Mouse (Mus musculus) neural tube, embryonic 15.5 days (tissue): Measurements from ENCODE around the gene Pigb. TPM values are rescaled to one million over a fixed set of nuclear protein-coding genes. Genes with fewer than 3 reads are reported as not detected.
A peak's percentile ranks its signal among the peaks of the same experiment; 100 is the strongest.
"Not testable (repeated sequence)": the region's sequence is repeated elsewhere in the genome, so short reads cannot be mapped to it uniquely, and the experiment has no call there.

Source experiments
- ATAC-seq: fragments of 200-750 bp; cut with Nextera tagmentation; 2 replicates; pipeline ENCODE4 v1.8.0; 2017; ENCODE audit warnings: mild to moderate bottlenecking, moderate TSS enrichment, moderate library complexity; ENCODE audit not compliant: low FRiP score
- H3K27ac ChIP-seq: fragments of 300-500 bp; sonication (generic); replicated peaks from 2 replicates; pipeline ENCODE4 v1.5.1; 2015; ENCODE audit warnings: mild to moderate bottlenecking, inconsistent platforms
- H3K27me3 ChIP-seq: fragments of 300-500 bp; sonication (generic); replicated peaks from 2 replicates; pipeline ENCODE4 v1.6.1; 2015; ENCODE audit warnings: inconsistent platforms
- H3K36me3 ChIP-seq: fragments of 300-500 bp; sonication (generic); 2 replicates; pipeline ENCODE4 v1.6.1; 2015; ENCODE audit warnings: inconsistent platforms
- H3K4me1 ChIP-seq: fragments of 300-500 bp; sonication (generic); 2 replicates; pipeline ENCODE4 v1.6.1; 2015; ENCODE audit warnings: inconsistent platforms
- H3K4me2 ChIP-seq: fragments of 300-500 bp; sonication (generic); 2 replicates; pipeline ENCODE4 v1.6.1; 2015; ENCODE audit warnings: inconsistent platforms, mild to moderate bottlenecking, moderate library complexity
- H3K4me3 ChIP-seq: fragments of 300-500 bp; sonication (generic); replicated peaks from 2 replicates; pipeline ENCODE4 v1.5.1; 2015; ENCODE audit warnings: mild to moderate bottlenecking, inconsistent platforms
- H3K9ac ChIP-seq: fragments of 300-500 bp; sonication (generic); replicated peaks from 2 replicates; pipeline ENCODE4 v1.6.1; 2015; ENCODE audit warnings: mild to moderate bottlenecking, inconsistent platforms
- H3K9me3 ChIP-seq: fragments of 300-500 bp; sonication (generic); replicated peaks from 2 replicates; pipeline ENCODE4 v1.6.1; 2016; ENCODE audit warnings: inconsistent platforms
- WGBS: fragments of 180-500 bp; shearing (Covaris S2); methylation state at CpG from one replicate; pipeline ENCODE4 v1.1.7; 2015; ENCODE audit warnings: mixed read lengths; 5-methylcytosine and 5-hydroxymethylcytosine counted together
- polyA plus RNA-seq: library from polyadenylated mRNA; unstranded; fragments of >200 nt; fragmentation: Nextera tagmentation; extraction: Ambion mirVana; gene quantifications from 2 replicates; pipeline ENCODE4 v1.2.1, GENCODE M21; 2015

The Pigb gene
- 12.7 and 14.7 TPM in 2 replicates for polyA plus RNA-seq

- H3K36me3 ChIP-seq = no peaks in the 10 kb centered on the region
- H3K27me3 ChIP-seq = no peaks in the 10 kb centered on the region
- H3K9ac ChIP-seq = peak within 1 kb of the TSS; percentile 88
- H3K9me3 ChIP-seq = no peaks in the 10 kb centered on the region
- H3K4me2 ChIP-seq = peak within 1 kb of the TSS; percentile 83
- H3K27ac ChIP-seq = peak within 1 kb of the TSS; percentile 90
- H3K4me3 ChIP-seq = peak within 1 kb of the TSS; percentile 89
- ATAC-seq = no peak
- WGBS = 30% methylated on average over 6 of the region's 6 CpGs
- H3K4me1 ChIP-seq = peaks cover 31% of the 10 kb centered on the region
Observed at GRCm38 (mm10) chr9:73040080-73040479, at the start of gene Pigb. Pigb (minus strand) TSS chr9:73040378.

DNA sequence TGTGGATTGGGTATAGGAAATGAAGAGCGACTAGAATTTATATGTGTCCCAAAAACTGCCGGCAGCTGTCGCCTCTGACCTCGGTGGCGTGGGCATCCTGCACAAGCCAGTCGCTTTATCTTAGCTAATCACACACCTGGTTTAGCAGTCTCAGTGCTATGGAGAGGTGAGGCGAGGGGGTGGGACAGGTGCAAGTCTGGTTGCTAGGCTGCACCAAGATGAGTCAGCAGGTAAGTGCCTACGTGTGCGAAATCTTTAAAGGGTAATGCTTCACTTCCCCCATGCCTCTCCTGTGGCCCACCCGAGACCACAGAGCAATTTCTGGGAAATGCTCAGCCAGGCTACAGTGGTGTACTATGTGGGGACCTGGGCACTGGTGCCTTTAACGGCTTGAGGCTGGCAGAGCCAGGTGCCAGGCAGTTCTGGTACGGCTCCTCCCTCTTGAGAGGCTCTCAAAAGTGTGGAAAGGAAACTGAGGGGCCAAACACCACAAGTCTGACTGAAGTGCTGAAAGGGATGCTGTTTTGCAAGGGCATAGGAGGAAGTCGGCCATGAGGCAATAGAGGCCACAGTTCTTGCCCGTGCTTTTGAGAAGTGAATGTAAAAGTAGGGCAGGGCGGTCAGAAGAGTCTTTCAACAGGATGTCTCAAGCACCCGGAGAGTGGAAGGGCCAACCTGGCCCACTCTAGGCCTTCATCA, 49.2 kb upstream of the Pigb start:
- H3K27ac ChIP-seq = no peak overlapping the region
- WGBS = 77% methylated on average over 16 of the region's 16 CpGs
- no peak for ATAC-seq
- H3K36me3 ChIP-seq = no peaks in the 10 kb centered on the region
- H3K4me3 ChIP-seq = no peak overlapping the region
- no peak overlapping the region for H3K4me2 ChIP-seq
- H3K9ac ChIP-seq = no peak overlapping the region
- no peaks in the 10 kb centered on the region for H3K4me1 ChIP-seq
- peaks cover 5% of the 10 kb centered on the region for H3K27me3 ChIP-seq
- H3K9me3 ChIP-seq = no peaks in the 10 kb centered on the region

- no peak overlapping the region for H3K9ac ChIP-seq
- ATAC-seq = no peak
- H3K27ac ChIP-seq = no peak overlapping the region
- H3K4me2 ChIP-seq = no peak overlapping the region
- WGBS = 82% methylated on average over 5 of the region's 5 CpGs
- no peaks in the 10 kb centered on the region for H3K9me3 ChIP-seq
- H3K4me3 ChIP-seq = no peak overlapping the region
- H3K27me3 ChIP-seq = no peaks in the 10 kb centered on the region
- no peaks in the 10 kb centered on the region for H3K36me3 ChIP-seq
- no peaks in the 10 kb centered on the region for H3K4me1 ChIP-seq
Observed at GRCm38 (mm10) chr9:73087581-73087980, 47.4 kb upstream of the Pigb start.

GRCm38 (mm10) chr9:73087121-73087520, 46.9 kb upstream of the Pigb start:
- Histone ChIP-seq H3K36me3 (no peaks in the 10 kb centered on the region), H3K4me3 (no peak overlapping the region), H3K27ac (no peak overlapping the region), H3K4me1 (no peaks in the 10 kb centered on the region), H3K9me3 (no peaks in the 10 kb centered on the region), H3K4me2 (no peak overlapping the region), H3K9ac (no peak overlapping the region), H3K27me3 (no peaks in the 10 kb centered on the region)
- 72% methylated on average over 8 of the region's 8 CpGs for WGBS
- no peak for ATAC-seq

- ATAC-seq = no peak
- H3K9me3 ChIP-seq = no peaks in the 10 kb centered on the region
- H3K9ac ChIP-seq = no peak overlapping the region
- H3K27me3 ChIP-seq = no peaks in the 10 kb centered on the region
- no peak overlapping the region for H3K4me3 ChIP-seq
- no peak overlapping the region for H3K27ac ChIP-seq
- no peaks in the 10 kb centered on the region for H3K36me3 ChIP-seq
- no peak overlapping the region for H3K4me2 ChIP-seq
- H3K4me1 ChIP-seq = no peaks in the 10 kb centered on the region
- WGBS = 84% methylated on average over 6 of the region's 6 CpGs
Observed at GRCm38 (mm10) chr9:73085845-73086244, 45.7 kb upstream of the Pigb start.

DNA sequence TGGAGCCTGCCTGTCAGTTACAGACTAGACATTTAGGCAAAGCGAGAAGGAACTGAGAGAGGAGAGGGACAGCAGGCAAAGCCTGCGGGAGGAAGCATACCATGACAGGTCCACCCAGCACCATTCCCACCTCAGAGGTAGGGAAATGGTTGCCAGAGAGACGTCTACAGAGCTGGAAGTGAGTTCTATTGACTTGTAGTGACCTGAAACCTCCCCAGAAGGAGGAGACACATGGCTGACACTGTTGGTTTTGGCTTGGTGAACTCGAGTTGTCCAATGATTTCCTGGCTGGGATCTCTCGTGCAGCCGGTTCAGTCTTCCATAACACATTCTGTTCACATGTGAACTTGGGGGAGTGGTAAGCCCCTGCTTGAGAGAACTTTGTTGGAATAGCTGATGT, 43.8 kb upstream of the Pigb start:
- no peaks in the 10 kb centered on the region for H3K36me3 ChIP-seq
- no peak overlapping the region for H3K4me3 ChIP-seq
- no peak overlapping the region for H3K9ac ChIP-seq
- no peak overlapping the region for H3K27ac ChIP-seq
- WGBS = 78% methylated on average over 6 of the region's 6 CpGs
- no peak for ATAC-seq
- no peaks in the 10 kb centered on the region for H3K4me1 ChIP-seq
- no peak overlapping the region for H3K4me2 ChIP-seq
- no peaks in the 10 kb centered on the region for H3K9me3 ChIP-seq
- H3K27me3 ChIP-seq = no peaks in the 10 kb centered on the region

- H3K36me3 ChIP-seq = no peaks in the 10 kb centered on the region
- H3K4me3 ChIP-seq = no peak overlapping the region
- 77% methylated on average over 8 of the region's 8 CpGs for WGBS
- H3K9ac ChIP-seq = no peak overlapping the region
- ATAC-seq = no peak
- no peaks in the 10 kb centered on the region for H3K4me1 ChIP-seq
- H3K4me2 ChIP-seq = no peak overlapping the region
- no peak overlapping the region for H3K27ac ChIP-seq
- no peaks in the 10 kb centered on the region for H3K27me3 ChIP-seq
- no peaks in the 10 kb centered on the region for H3K9me3 ChIP-seq
Observed at GRCm38 (mm10) chr9:73082291-73083000, 42.3 kb upstream of the Pigb start.

DNA sequence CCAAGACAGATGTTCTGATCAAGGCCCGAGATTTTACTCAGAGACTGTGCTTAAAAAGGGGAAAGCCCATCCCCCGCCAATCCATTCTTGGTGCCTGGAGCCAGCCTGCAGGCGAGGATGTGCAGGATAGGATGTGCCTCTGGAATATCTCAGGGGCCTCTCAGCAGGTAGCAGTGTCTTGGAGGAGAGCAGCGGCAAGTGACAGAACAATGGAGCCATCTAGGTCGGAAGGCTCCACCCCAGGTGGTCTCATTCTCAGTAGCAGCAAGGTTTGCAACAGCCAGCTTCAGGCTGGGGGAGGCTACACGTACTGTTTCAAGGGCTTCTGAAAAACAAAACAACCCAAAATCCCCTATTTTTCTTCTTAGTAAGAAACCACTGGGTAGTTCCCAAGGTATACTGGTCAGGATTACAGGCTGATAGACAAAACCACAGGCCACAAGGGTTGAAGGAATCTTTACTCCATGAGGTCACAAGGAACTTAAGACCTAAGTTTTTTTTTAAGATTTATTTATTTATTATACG, 39.7 kb upstream of the Pigb start:
- Histone ChIP-seq H3K27ac (no peak overlapping the region), H3K9ac (no peak overlapping the region), H3K27me3 (no peaks in the 10 kb centered on the region), H3K9me3 (no peaks in the 10 kb centered on the region), H3K4me3 (no peak overlapping the region), H3K4me1 (no peaks in the 10 kb centered on the region), H3K4me2 (no peak overlapping the region), H3K36me3 (no peaks in the 10 kb centered on the region)
- no peak for ATAC-seq
- 39% methylated on average over 7 of the region's 7 CpGs for WGBS

DNA sequence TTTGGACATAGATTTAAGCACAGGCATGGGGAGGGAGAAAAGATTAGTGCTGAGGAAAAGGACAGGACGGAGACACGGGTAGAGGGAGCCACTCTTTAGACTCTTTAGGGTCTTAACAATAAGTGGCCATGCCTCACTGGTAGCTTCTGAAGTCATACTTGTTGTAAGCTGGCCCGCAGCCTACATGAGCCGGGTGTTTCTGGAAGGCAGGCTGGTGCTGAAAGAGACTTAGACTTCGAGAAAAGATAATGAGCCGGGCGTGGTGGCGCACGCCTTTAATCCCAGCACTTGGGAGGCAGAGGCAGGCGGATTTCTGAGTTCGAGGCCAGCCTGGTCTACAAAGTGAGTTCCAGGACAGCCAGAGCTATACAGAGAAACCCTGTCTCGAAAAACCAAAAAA, 39.2 kb upstream of the Pigb start:
- not testable (repeated sequence) for H3K9ac ChIP-seq, H3K36me3 ChIP-seq, H3K27me3 ChIP-seq, H3K4me3 ChIP-seq, ATAC-seq, H3K4me1 ChIP-seq, H3K9me3 ChIP-seq, H3K27ac ChIP-seq, H3K4me2 ChIP-seq
- WGBS = 89% methylated on average over 11 of the region's 12 CpGs

DNA sequence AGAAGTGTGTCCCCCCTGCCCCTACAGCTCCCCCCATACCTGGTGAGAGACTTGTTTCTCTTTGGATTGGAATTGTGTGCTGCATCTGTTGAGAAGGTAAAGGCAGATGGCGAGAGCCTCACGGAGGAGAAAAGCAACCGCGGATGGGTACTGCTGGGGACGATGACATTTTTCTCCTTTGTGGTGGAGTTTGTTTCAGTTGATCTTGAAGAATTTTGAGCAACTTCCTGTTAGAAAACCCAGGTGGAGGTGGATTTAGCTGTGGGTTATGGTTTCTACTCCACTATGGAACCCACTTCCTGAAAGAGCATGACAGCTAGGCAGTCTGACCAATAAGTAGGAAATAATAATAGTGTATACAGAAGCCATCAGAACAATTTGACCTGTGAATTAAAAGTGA, 33.0 kb upstream of the Pigb start:
- no peak for ATAC-seq
- H3K4me1 ChIP-seq = peaks cover 5% of the 10 kb centered on the region; the same call in 1 of the 2 replicates
- H3K27ac ChIP-seq = no peak overlapping the region
- H3K27me3 ChIP-seq = no peaks in the 10 kb centered on the region
- no peak overlapping the region for H3K4me3 ChIP-seq
- H3K9me3 ChIP-seq = no peaks in the 10 kb centered on the region
- no peak overlapping the region for H3K4me2 ChIP-seq
- 88% methylated on average over 5 of the region's 5 CpGs for WGBS
- no peak overlapping the region for H3K9ac ChIP-seq
- H3K36me3 ChIP-seq = no peaks in the 10 kb centered on the region

DNA sequence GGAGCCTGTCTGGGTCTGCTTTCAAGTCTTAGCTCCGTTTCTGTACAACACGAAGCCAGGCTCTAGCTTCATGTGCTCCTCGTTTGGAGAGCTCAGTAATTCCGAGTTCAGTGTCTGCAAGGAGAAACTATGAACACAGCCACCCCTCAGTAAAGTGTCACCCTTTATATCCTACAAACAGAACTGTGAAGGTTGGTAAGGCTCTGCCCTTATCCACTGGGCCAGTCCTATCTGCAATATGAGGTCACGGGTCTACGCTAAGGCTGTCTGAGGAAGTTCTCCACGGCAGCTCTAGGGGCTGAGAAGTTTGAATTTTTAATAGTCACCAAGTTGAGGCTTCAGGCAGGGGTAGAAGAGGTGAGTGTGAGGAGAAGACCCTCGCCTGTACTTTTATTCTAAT, 32.2 kb upstream of the Pigb start:
- Histone ChIP-seq H3K27ac (no peak overlapping the region), H3K9ac (no peak overlapping the region)
- WGBS = 85% methylated on average over 8 of the region's 8 CpGs

More for the DNA sequence above, 32.2 kb upstream of the Pigb start:
- peaks cover 11% of the 10 kb centered on the region for H3K4me1 ChIP-seq
- no peak overlapping the region for H3K4me3 ChIP-seq
- H3K36me3 ChIP-seq = no peaks in the 10 kb centered on the region
- H3K27me3 ChIP-seq = no peaks in the 10 kb centered on the region
- no peak for ATAC-seq
- no peaks in the 10 kb centered on the region for H3K9me3 ChIP-seq
- no peak overlapping the region for H3K4me2 ChIP-seq
